Mouse (Mus musculus): ENCODE results near the gene 9130204L05Rik. TPM values are rescaled to one million over a fixed set of nuclear protein-coding genes. Genes with fewer than 3 reads are reported as not detected.

9130204L05Rik gene
- not detected in 2 replicates for polyA plus RNA-seq (2015; fragmentation: Nextera tagmentation; extraction: Ambion mirVana)

GRCm38 (mm10) chr3:91090703-91091102 lies at the start of gene 9130204L05Rik:
Gene 9130204L05Rik (minus strand): TSS chr3:91090803.
- H3K9ac ChIP-seq (replicated peaks), result no peak within 1 kb of the TSS
- H3K4me2 ChIP-seq (ENCODE audit: low read depth, low read length), result no peak within 1 kb of the TSS
- no peak within 1 kb of the TSS for H3K4me3 ChIP-seq (ENCODE audit: low read depth, low read length)
- H3K36me3 ChIP-seq (replicated peaks; ENCODE audit: insufficient read depth, low read length), result no peaks in the 10 kb centered on the region
- 0 out of 2 replicates have a peak, but pooled peaks cover 2% of the 10 kb centered on the region for H3K9me3 ChIP-seq (ENCODE audit: low read length)
- H3K27me3 ChIP-seq (ENCODE audit: insufficient read depth, low read length), result no peaks in the 10 kb centered on the region
- 55% methylated on average over 2 of the region's 2 CpGs for WGBS (ENCODE audit: insufficient replicate concordance)
- DNase-seq (no peak), ATAC-seq (no peak)
- no peaks in the 10 kb centered on the region for H3K4me1 ChIP-seq (ENCODE audit: insufficient read depth)
- TF ChIP-seq EP300 (IDR thresholded peaks at IDR 0.05; ENCODE audit: low read depth), result no peak
- TF ChIP-seq CTCF (IDR thresholded peaks at IDR 0.05; ENCODE audit: low read depth), result no peak
- H3K27ac ChIP-seq (ENCODE audit: low read depth), result no peak within 1 kb of the TSS

GRCm38 (mm10) chr3:91108696-91109095 lies 18.1 kb upstream of the 9130204L05Rik start:
- TF ChIP-seq EP300 (IDR thresholded peaks at IDR 0.05; ENCODE audit: low read depth) (no peak), CTCF (IDR thresholded peaks at IDR 0.05; ENCODE audit: low read depth) (no peak)
- Histone ChIP-seq H3K27me3 (ENCODE audit: insufficient read depth, low read length) (no peaks in the 10 kb centered on the region), H3K4me3 (ENCODE audit: low read depth, low read length) (no peak overlapping the region), H3K9me3 (ENCODE audit: low read length) (no peaks in the 10 kb centered on the region), H3K4me1 (ENCODE audit: insufficient read depth) (no peaks in the 10 kb centered on the region), H3K9ac (replicated peaks) (no peak overlapping the region), H3K27ac (ENCODE audit: low read depth) (no peak overlapping the region), H3K36me3 (replicated peaks; ENCODE audit: insufficient read depth, low read length) (no peaks in the 10 kb centered on the region), H3K4me2 (ENCODE audit: low read depth, low read length) (no peak overlapping the region)
- DNase-seq (no peak), ATAC-seq (no peak)

- no peaks in the 10 kb centered on the region for H3K4me1 ChIP-seq (ENCODE audit: insufficient read depth)
- no peaks in the 10 kb centered on the region for H3K27me3 ChIP-seq (ENCODE audit: insufficient read depth, low read length)
- WGBS (ENCODE audit: insufficient replicate concordance), result 0% methylated on average over 1 of the region's 1 CpGs
- H3K4me3 ChIP-seq (ENCODE audit: low read depth, low read length), result no peak overlapping the region
- no peaks in the 10 kb centered on the region for H3K36me3 ChIP-seq (replicated peaks; ENCODE audit: insufficient read depth, low read length)
- DNase-seq, result no peak
- ATAC-seq, result no peak
- no peak for TF ChIP-seq EP300 (IDR thresholded peaks at IDR 0.05; ENCODE audit: low read depth)
- TF ChIP-seq CTCF (IDR thresholded peaks at IDR 0.05; ENCODE audit: low read depth), result peak; percentile 32
- no peaks in the 10 kb centered on the region for H3K9me3 ChIP-seq (ENCODE audit: low read length)
- no peak overlapping the region for H3K27ac ChIP-seq (ENCODE audit: low read depth)
- H3K4me2 ChIP-seq (ENCODE audit: low read depth, low read length), result no peak overlapping the region
- no peak overlapping the region for H3K9ac ChIP-seq (replicated peaks)
These were observed 31.4 kb downstream of the 9130204L05Rik start for GRCm38 (mm10) chr3:91059211-91059610.

GRCm38 (mm10) chr3:91052654-91053053 lies 37.9 kb downstream of the 9130204L05Rik start:
- H3K36me3 ChIP-seq (replicated peaks; ENCODE audit: insufficient read depth, low read length), result no peaks in the 10 kb centered on the region
- no peak overlapping the region for H3K9ac ChIP-seq (replicated peaks)
- no peak overlapping the region for H3K4me2 ChIP-seq (ENCODE audit: low read depth, low read length)
- 6% methylated on average over 1 of the region's 1 CpGs for WGBS (ENCODE audit: insufficient replicate concordance)
- DNase-seq, result no peak
- TF ChIP-seq CTCF (IDR thresholded peaks at IDR 0.05; ENCODE audit: low read depth), result no peak
- TF ChIP-seq EP300 (IDR thresholded peaks at IDR 0.05; ENCODE audit: low read depth), result no peak
- ATAC-seq, result no peak
- no peaks in the 10 kb centered on the region for H3K4me1 ChIP-seq (ENCODE audit: insufficient read depth)
- no peak overlapping the region for H3K27ac ChIP-seq (ENCODE audit: low read depth)
- H3K9me3 ChIP-seq (ENCODE audit: low read length), result no peaks in the 10 kb centered on the region
- H3K4me3 ChIP-seq (ENCODE audit: low read depth, low read length), result no peak overlapping the region
- H3K27me3 ChIP-seq (ENCODE audit: insufficient read depth, low read length), result no peaks in the 10 kb centered on the region

All from liver, postnatal 0 days (tissue).